Mouse (Mus musculus) myocyte (in vitro differentiated cells): ENCODE measurements around the gene Olfr351. TPM values are rescaled to one million over a fixed set of nuclear protein-coding genes. Genes with fewer than 3 reads are reported as not detected.

Experiments
- H3K27me3 ChIP-seq: one replicate; pipeline ENCODE4 v1.6.1; 2011; ENCODE audit not compliant: control insufficient read depth, insufficient read depth, insufficient read length
- H3K36me3 ChIP-seq: one replicate; pipeline ENCODE4 v1.6.1; 2011; ENCODE audit not compliant: control insufficient read depth, insufficient read depth
- H3K4me2 ChIP-seq: one replicate; pipeline ENCODE4 v1.6.1; 2011; ENCODE audit warnings: low read depth, control low read depth
- H3K4me3 ChIP-seq: one replicate; pipeline ENCODE4 v1.5.1; 2011; ENCODE audit warnings: mild to moderate bottlenecking, control low read depth, moderate library complexity
- H3K79me2 ChIP-seq: one replicate; pipeline ENCODE4 v1.6.1; 2011; ENCODE audit not compliant: control insufficient read depth, insufficient read depth
- H3ac ChIP-seq: one replicate; pipeline ENCODE4 v1.6.1; 2011; ENCODE audit not compliant: control insufficient read depth, insufficient read length
- CEBPB ChIP-seq: IDR thresholded peaks from 2 replicates; pipeline ENCODE4 v1.6.1; 2011; ENCODE audit warnings: mild to moderate bottlenecking, moderate library complexity; ENCODE audit not compliant: poor library complexity, insufficient read depth, severe bottlenecking
- E2F4 ChIP-seq: IDR thresholded peaks from one replicate; pipeline ENCODE4 v1.6.1; 2011; ENCODE audit warnings: mild to moderate bottlenecking, control low read depth, moderate library complexity; ENCODE audit not compliant: insufficient read depth
- MAX ChIP-seq: IDR thresholded peaks from one replicate; pipeline ENCODE4 v1.6.1; 2011; ENCODE audit warnings: low read depth, mild to moderate bottlenecking, control low read depth
- MYOD1 ChIP-seq, 3 experiments: IDR thresholded peaks; one replicate each; pipeline ENCODE4 v1.6.1; 2011; ENCODE audit warnings: control low read depth in 2 of 3, low read depth in 2 of 3, mild to moderate bottlenecking in 2 of 3, moderate library complexity in 1 of 3; ENCODE audit not compliant: insufficient read length in 2 of 3, control insufficient read depth in 1 of 3
- MYOG ChIP-seq, 3 experiments: IDR thresholded peaks; one replicate each; pipeline ENCODE4 v1.6.1; 2011; ENCODE audit warnings: control low read depth in 2 of 3, low read depth in 2 of 3, mild to moderate bottlenecking in 2 of 3; ENCODE audit not compliant: insufficient read length in 2 of 3, control insufficient read depth in 1 of 3, insufficient read depth in 1 of 3
- POLR2A ChIP-seq: IDR thresholded peaks from one replicate; pipeline ENCODE4 v1.6.1; 2011; ENCODE audit warnings: low read depth, mild to moderate bottlenecking, control low read depth, moderate library complexity; ENCODE audit not compliant: insufficient read length
- POLR2AphosphoS2 ChIP-seq: IDR thresholded peaks from one replicate; pipeline ENCODE4 v1.6.1; 2011; ENCODE audit warnings: low read depth, control low read depth; ENCODE audit not compliant: insufficient read length
- REST ChIP-seq: IDR thresholded peaks from one replicate; pipeline ENCODE4 v1.6.1; 2011; ENCODE audit warnings: mild to moderate bottlenecking, control low read depth, moderate library complexity; ENCODE audit not compliant: insufficient read depth, insufficient read length
- SRF ChIP-seq: IDR thresholded peaks from one replicate; pipeline ENCODE4 v1.6.1; 2011; ENCODE audit warnings: low read depth; ENCODE audit not compliant: control insufficient read depth, insufficient read length
- TCF12 ChIP-seq: IDR thresholded peaks from one replicate; pipeline ENCODE4 v1.6.1; 2011; ENCODE audit warnings: mild to moderate bottlenecking, control low read depth; ENCODE audit not compliant: poor library complexity, insufficient read depth, severe bottlenecking
- TCF3 ChIP-seq: IDR thresholded peaks from one replicate; pipeline ENCODE4 v1.6.1; 2011; ENCODE audit warnings: low read depth, control low read depth; ENCODE audit not compliant: insufficient read length
- USF1 ChIP-seq: IDR thresholded peaks from one replicate; pipeline ENCODE4 v1.6.1; 2011; ENCODE audit warnings: low read depth, mild to moderate bottlenecking, control low read depth, moderate library complexity
- polyA plus RNA-seq: library from polyadenylated mRNA; unstranded; fragments of >200 nt; fragmentation: generic; extraction: Trizol; gene quantifications from one replicate; pipeline ENCODE4 v1.2.1, GENCODE M21; 2012; ENCODE audit warnings: missing spikeins

The Olfr351 gene
- polyA plus RNA-seq, result not detected

DNA sequence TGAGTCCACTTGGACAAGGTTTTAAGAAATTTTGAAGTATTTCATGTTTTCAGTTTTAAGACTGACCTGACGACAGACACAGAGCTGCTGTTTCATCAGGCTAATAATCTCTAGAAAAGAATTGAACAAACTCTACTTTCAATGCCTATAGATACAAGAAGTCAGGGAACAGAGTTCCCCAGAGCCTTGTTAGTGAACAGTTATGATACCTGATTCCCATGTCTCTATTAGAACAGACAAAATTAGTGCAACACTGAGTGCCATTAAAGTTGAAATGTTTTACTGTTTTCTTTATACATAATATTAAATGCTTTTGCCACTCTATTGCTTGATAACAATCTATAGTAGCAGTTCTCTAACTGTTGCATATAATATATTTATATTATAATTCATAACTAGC is at the start of gene Olfr351:
Gene Olfr351, minus strand, starts transcription at position 101 of the 400 bp plus-strand sequence.
- no peaks in the 10 kb centered on the region for H3K36me3 ChIP-seq
- no peak within 1 kb of the TSS for H3K4me2 ChIP-seq
- no peak within 1 kb of the TSS for H3ac ChIP-seq
- no peaks in the 10 kb centered on the region for H3K27me3 ChIP-seq
- no peaks in the 10 kb centered on the region for H3K79me2 ChIP-seq
- TF ChIP-seq REST (no peak), MYOG (IDR thresholded peaks at IDR 0.05; ENCODE audit: control insufficient read depth in 1 of 3, insufficient read depth in 1 of 3, insufficient read length in 2 of 3, low read depth in 2 of 3) (no peak), MYOD1 (IDR thresholded peaks at IDR 0.05; ENCODE audit: control insufficient read depth in 1 of 3, insufficient read length in 2 of 3, low read depth in 2 of 3) (no peak), POLR2AphosphoS2 (no peak), TCF12 (no peak), TCF3 (no peak), CEBPB (no peak), SRF (no peak), USF1 (no peak), E2F4 (no peak), POLR2A (no peak), MAX (no peak)
- H3K4me3 ChIP-seq, result no peak within 1 kb of the TSS

DNA sequence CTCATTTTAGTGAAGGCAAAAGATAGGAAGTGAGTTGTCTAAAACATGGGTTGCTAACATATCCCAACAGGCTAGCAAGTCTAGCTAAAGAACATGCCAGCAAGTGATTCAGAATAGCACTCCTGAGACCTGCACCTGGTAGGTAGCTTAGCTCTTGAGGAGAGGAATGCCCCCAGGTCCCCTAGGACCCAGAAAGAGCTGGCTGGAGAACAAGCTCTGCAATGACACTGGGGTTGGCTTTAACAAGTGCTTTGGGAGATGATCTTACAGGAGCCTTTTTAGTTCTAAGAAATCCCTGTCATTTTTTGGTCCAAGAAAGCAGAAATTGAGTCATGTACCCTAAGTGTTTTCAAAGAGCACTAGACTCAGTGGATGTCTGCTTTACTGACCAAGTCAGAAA is 42.9 kb upstream of the Olfr351 start, which contains the start of gene Olfr354:
Gene Olfr354, plus strand, starts transcription at position 301 of the 400 bp plus-strand sequence.
- Histone ChIP-seq H3K27me3 (no peaks in the 10 kb centered on the region), H3K4me2 (no peak within 1 kb of the TSS), H3K36me3 (no peaks in the 10 kb centered on the region), H3K79me2 (no peaks in the 10 kb centered on the region), H3ac (no peak within 1 kb of the TSS), H3K4me3 (no peak within 1 kb of the TSS)
- TF ChIP-seq MAX (no peak), E2F4 (no peak), TCF3 (no peak), POLR2AphosphoS2 (no peak), TCF12 (no peak), USF1 (no peak), MYOG (IDR thresholded peaks at IDR 0.05; ENCODE audit: control insufficient read depth in 1 of 3, insufficient read depth in 1 of 3, insufficient read length in 2 of 3, low read depth in 2 of 3) (no peak), REST (no peak), CEBPB (no peak), MYOD1 (IDR thresholded peaks at IDR 0.05; ENCODE audit: control insufficient read depth in 1 of 3, insufficient read length in 2 of 3, low read depth in 2 of 3) (no peak), POLR2A (no peak), SRF (no peak)

DNA sequence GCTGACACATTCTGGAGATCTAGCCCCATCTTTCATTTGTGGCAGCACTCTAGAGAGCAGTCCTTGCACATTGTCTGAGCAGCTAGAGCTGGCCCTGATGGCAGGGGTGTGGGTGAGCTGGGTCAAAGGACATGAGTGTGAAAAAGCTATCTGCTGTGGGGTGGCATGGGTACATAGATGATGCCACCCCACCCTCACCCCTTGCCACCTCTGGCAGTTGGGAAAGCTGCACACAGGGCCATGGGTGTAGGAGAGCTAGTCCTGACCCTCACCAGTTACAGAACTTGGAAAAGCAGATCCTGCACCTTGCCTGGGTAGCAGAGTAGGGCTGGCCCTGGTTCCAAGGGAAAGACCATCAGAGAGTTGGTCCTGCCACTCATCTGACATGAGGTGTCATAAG is 34.7 kb upstream of the Olfr351 start:
- TF ChIP-seq USF1 (no peak), MYOD1 (IDR thresholded peaks at IDR 0.05; ENCODE audit: control insufficient read depth in 1 of 3, insufficient read length in 2 of 3, low read depth in 2 of 3) (no peak), TCF3 (no peak), E2F4 (no peak), MAX (no peak), SRF (no peak), CEBPB (no peak), POLR2A (no peak), TCF12 (no peak), POLR2AphosphoS2 (no peak)

DNA sequence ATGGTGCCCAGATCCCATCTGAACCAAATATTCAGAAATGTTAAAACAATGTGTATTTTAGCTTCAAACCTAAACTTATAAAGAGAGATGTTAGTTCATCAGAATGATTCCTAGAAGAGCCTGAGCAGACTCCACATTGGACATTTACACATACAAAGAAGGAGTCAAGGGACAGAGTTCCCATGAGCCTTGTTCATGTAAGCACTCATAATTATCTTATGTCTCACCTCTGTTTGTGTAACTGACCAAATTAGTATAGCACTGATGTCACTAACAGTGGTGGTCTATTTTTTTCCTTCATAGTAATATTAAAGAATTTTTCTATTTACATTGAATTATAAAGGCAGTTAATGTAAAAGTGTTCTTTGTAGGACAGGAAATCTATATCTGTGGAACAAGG is 30.4 kb upstream of the Olfr351 start, which contains the start of gene Olfr353:
Gene Olfr353, minus strand, starts transcription at position 101 of the 400 bp plus-strand sequence.
- H3K4me2 ChIP-seq, result no peak within 1 kb of the TSS
- no peaks in the 10 kb centered on the region for H3K79me2 ChIP-seq
- no peak within 1 kb of the TSS for H3K4me3 ChIP-seq
- H3K27me3 ChIP-seq, result no peaks in the 10 kb centered on the region
- no peaks in the 10 kb centered on the region for H3K36me3 ChIP-seq
- H3ac ChIP-seq, result no peak within 1 kb of the TSS
- TF ChIP-seq SRF (no peak), POLR2AphosphoS2 (no peak), TCF3 (no peak), MYOG (IDR thresholded peaks at IDR 0.05; ENCODE audit: control insufficient read depth in 1 of 3, insufficient read depth in 1 of 3, insufficient read length in 2 of 3, low read depth in 2 of 3) (no peak), USF1 (no peak), E2F4 (no peak), REST (no peak), POLR2A (no peak), CEBPB (no peak), TCF12 (no peak), MYOD1 (IDR thresholded peaks at IDR 0.05; ENCODE audit: control insufficient read depth in 1 of 3, insufficient read length in 2 of 3, low read depth in 2 of 3) (no peak), MAX (no peak)

More for the DNA sequence above, 34.7 kb upstream of the Olfr351 start:
- Histone ChIP-seq H3K27me3 (no peaks in the 10 kb centered on the region), H3K4me3 (no peak overlapping the region), H3K4me2 (no peak overlapping the region), H3K36me3 (no peaks in the 10 kb centered on the region), H3K79me2 (no peaks in the 10 kb centered on the region), H3ac (no peak overlapping the region)

DNA sequence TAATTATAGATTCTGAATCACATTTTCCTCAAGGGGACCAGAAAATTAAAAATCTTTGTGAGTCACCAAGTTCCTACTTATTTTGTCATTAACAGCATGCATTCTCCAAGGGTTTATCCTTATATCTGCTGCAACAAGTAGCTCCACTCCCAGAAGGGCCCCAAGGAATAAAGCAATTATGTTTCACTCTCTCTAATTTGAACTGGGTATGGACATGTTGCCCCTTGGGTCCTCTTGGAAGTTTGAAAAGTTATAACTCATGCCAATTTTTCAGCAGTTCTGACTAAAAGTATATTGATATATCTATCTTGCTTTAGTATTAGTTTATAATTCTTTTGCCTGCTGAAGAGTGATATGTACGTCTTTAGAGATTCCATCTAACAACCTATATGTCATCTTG is 5.7 kb upstream of the Olfr351 start, which contains the start of gene Olfr352:
Gene Olfr352, plus strand, starts transcription at position 301 of the 400 bp plus-strand sequence.
- TF ChIP-seq CEBPB (no peak), USF1 (no peak), MYOD1 (IDR thresholded peaks at IDR 0.05; ENCODE audit: control insufficient read depth in 1 of 3, insufficient read length in 2 of 3, low read depth in 2 of 3) (no peak), MYOG (IDR thresholded peaks at IDR 0.05; ENCODE audit: control insufficient read depth in 1 of 3, insufficient read depth in 1 of 3, insufficient read length in 2 of 3, low read depth in 2 of 3) (no peak), POLR2A (no peak), E2F4 (no peak), MAX (no peak), TCF12 (no peak), SRF (no peak), REST (no peak), POLR2AphosphoS2 (no peak), TCF3 (no peak)
- Histone ChIP-seq H3ac (no peak within 1 kb of the TSS), H3K4me3 (no peak within 1 kb of the TSS), H3K36me3 (no peaks in the 10 kb centered on the region), H3K79me2 (no peaks in the 10 kb centered on the region), H3K27me3 (no peaks in the 10 kb centered on the region), H3K4me2 (no peak within 1 kb of the TSS)
